Mouse (Mus musculus): ENCODE measurements around the gene Mocs3.
A peak's percentile ranks its signal among the peaks of the same experiment; 100 is the strongest.

Gene Mocs3

GRCm38 (mm10) chr2:168242841-168243240 is 12.4 kb downstream of the Mocs3 start:
- DNase-seq: no peak

GRCm38 (mm10) chr2:168243278-168243677 is 12.9 kb downstream of the Mocs3 start:
- DNase-seq: no peak

- no peak for DNase-seq
Measured at GRCm38 (mm10) chr2:168245571-168245970, 15.1 kb downstream of the Mocs3 start.

- DNase-seq: no peak
Measured at GRCm38 (mm10) chr2:168248167-168248855, 17.9 kb downstream of the Mocs3 start.

GRCm38 (mm10) chr2:168248856-168249245 is 18.4 kb downstream of the Mocs3 start:
- peak in 1 of 2 experiments; percentile 13 for DNase-seq

- DNase-seq: peak; percentile 83 to 94
Measured at GRCm38 (mm10) chr2:168250270-168250669, 19.8 kb downstream of the Mocs3 start.

GRCm38 (mm10) chr2:168252639-168253292 is 22.3 kb downstream of the Mocs3 start:
- DNase-seq: peak in 1 of 2 experiments; percentile 49

- DNase-seq: no peak
Measured at GRCm38 (mm10) chr2:168253822-168254221, 23.4 kb downstream of the Mocs3 start.

GRCm38 (mm10) chr2:168256506-168256905 is 26.1 kb downstream of the Mocs3 start:
- peak; percentile 60 to 76 for DNase-seq

- DNase-seq: no peak
Measured at GRCm38 (mm10) chr2:168257188-168257587, 26.8 kb downstream of the Mocs3 start.

GRCm38 (mm10) chr2:168259046-168259445 is 28.6 kb downstream of the Mocs3 start:
- DNase-seq: no peak

- DNase-seq: no peak
Measured at GRCm38 (mm10) chr2:168260124-168260523, 29.7 kb downstream of the Mocs3 start.

- DNase-seq: no peak
Measured at GRCm38 (mm10) chr2:168260900-168261299, 30.5 kb downstream of the Mocs3 start.

- DNase-seq: peak in 1 of 2 experiments; percentile 51
Measured at GRCm38 (mm10) chr2:168268033-168268432, 37.6 kb downstream of the Mocs3 start.

GRCm38 (mm10) chr2:168273387-168273786 is 43.0 kb downstream of the Mocs3 start:
- no peak for DNase-seq

GRCm38 (mm10) chr2:168274374-168274935 is 44.0 kb downstream of the Mocs3 start:
- DNase-seq: peak; percentile 64 to 84

- DNase-seq: peak; percentile 57 to 84
Measured at GRCm38 (mm10) chr2:168280729-168281581, 50.5 kb downstream of the Mocs3 start.

- peak in 1 of 2 experiments; percentile 38 for DNase-seq
Measured at GRCm38 (mm10) chr2:168281582-168281981, 51.2 kb downstream of the Mocs3 start, which contains the start of gene Kcng1. TSS of gene Kcng1 (minus strand) at chr2:168281736.

Data from kidney, postnatal 25 days (tissue).